Mouse (Mus musculus) kidney, adult 10 weeks (tissue): Measurements from ENCODE around the gene Gm8356. TPM values are rescaled to one million over a fixed set of nuclear protein-coding genes. Genes with fewer than 3 reads are reported as not detected.

Source experiments
- polyA plus RNA-seq: library from polyadenylated mRNA; stranded (reverse); fragments of 350-450 nt; fragmentation: Illumina TruSeq; extraction: RNeasy Lipid Tissue Mini Kit (QIAGEN cat#74804); gene quantifications from one replicate; pipeline ENCODE4 v1.2.3, GENCODE M21; 2014; ENCODE audit warnings: low read depth, low replicate concordance

Gene Gm8356
- not detected for polyA plus RNA-seq

GRCm38 (mm10) chr14:6537190-6537589 lies at the start of gene Gm8356:
Gene Gm8356, minus strand, starts transcription at chr14:6537290.

Other genes starting within 250 kb of the Gm8356 start
- gene Gm21103, start 232.4 kb downstream of the Gm8356 start, polyA plus RNA-seq: not detected
- gene Gm3618, start 193.6 kb downstream of the Gm8356 start, polyA plus RNA-seq: not detected
- gene Gm16440, start 147.0 kb downstream of the Gm8356 start, polyA plus RNA-seq: not detected
- gene Gm3591, start 124.8 kb downstream of the Gm8356 start, polyA plus RNA-seq: not detected
- gene Gm3594, start 92.7 kb downstream of the Gm8356 start, polyA plus RNA-seq: not detected
- gene Gm3629, start 53.3 kb upstream of the Gm8356 start, polyA plus RNA-seq: not detected
- not detected for gene Gm3460, start 85.1 kb upstream of the Gm8356 start, polyA plus RNA-seq
- gene Gm10251, start 146.9 kb upstream of the Gm8356 start, polyA plus RNA-seq: not detected
- gene Gm8050, start 183.0 kb upstream of the Gm8356 start, polyA plus RNA-seq: not detected
- 1.7 TPM for gene Gm3636, start 205.0 kb upstream of the Gm8356 start, polyA plus RNA-seq
- not detected for gene Gm8362, start 237.1 kb upstream of the Gm8356 start, polyA plus RNA-seq